Mouse (Mus musculus) cerebellum, adult 2 months (tissue): ENCODE results near the gene Mbtps2.

ENCODE experiments used
- CTCF ChIP-seq: fragments of 200-500 bp; IDR thresholded peaks from 2 replicates; pipeline ENCODE4 v1.5.1; 2011; ENCODE audit warnings: low read depth, mild to moderate bottlenecking, control low read depth, low read length, moderate library complexity, borderline replicate concordance; ENCODE audit not compliant: insufficient read depth
- POLR2A ChIP-seq: fragments of 200-500 bp; IDR thresholded peaks from 2 replicates; pipeline ENCODE4 v1.6.1; 2011; ENCODE audit warnings: low read length, control low read depth, borderline replicate concordance; ENCODE audit not compliant: insufficient read depth

DNA sequence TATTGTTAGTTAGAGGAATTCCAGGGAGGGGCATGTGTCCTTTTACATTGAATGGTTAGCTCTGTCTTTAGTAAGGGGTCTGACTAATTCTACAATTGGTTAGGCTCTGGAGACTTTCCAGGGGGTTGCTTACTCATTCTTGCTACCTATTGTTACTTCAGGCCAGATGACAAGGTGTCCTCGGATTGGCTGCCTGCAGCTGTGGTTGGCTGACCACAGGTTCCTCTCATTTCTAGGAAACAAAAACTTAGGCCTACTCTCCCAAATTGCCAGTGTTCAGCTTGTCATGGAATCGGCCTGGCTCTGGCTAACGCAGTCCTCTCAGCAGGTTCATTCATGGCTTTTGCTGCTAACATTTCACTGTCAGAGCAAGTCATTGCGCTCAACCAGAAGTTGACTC, 31.8 kb upstream of the Mbtps2 start:
- TF ChIP-seq POLR2A (no peak), CTCF (no peak)
